Mouse (Mus musculus): ENCODE results near the gene Sgsh. TPM values are rescaled to one million over a fixed set of nuclear protein-coding genes. Genes with fewer than 3 reads are reported as not detected.

Gene Sgsh
- polyA plus RNA-seq, 1 experiment from 2014 or later = 4.2 TPM

GRCm38 (mm10) chr11:119306762-119307657 is 48.3 kb downstream of the Sgsh start:
- Histone ChIP-seq H3K4me3 (ENCODE audit: low read depth, low read length) (no peak overlapping the region), H3K27ac (ENCODE audit: low read depth) (no peak overlapping the region), H3K9me3 (ENCODE audit: low read length) (no peaks in the 10 kb centered on the region), H3K4me1 (ENCODE audit: insufficient read depth) (no peaks in the 10 kb centered on the region), H3K9ac (replicated peaks) (no peak overlapping the region), H3K36me3 (replicated peaks; ENCODE audit: insufficient read depth, low read length) (no peaks in the 10 kb centered on the region), H3K27me3 (ENCODE audit: insufficient read depth, low read length) (no peaks in the 10 kb centered on the region), H3K4me2 (ENCODE audit: low read depth, low read length) (no peak overlapping the region)
- TF ChIP-seq EP300 (IDR thresholded peaks at IDR 0.05; ENCODE audit: low read depth) (no peak), CTCF (IDR thresholded peaks at IDR 0.05; ENCODE audit: low read depth) (no peak)
- WGBS (ENCODE audit: insufficient replicate concordance) = 57% methylated on average over 13 of the region's 13 CpGs
- DNase-seq (no peak), ATAC-seq (no peak)

GRCm38 (mm10) chr11:119304904-119305712 is 50.2 kb downstream of the Sgsh start:
- ATAC-seq (peak; percentile 49; the same call in 1 of the 2 replicates), DNase-seq (peak; percentile 54)
- peaks cover 5% of the 10 kb centered on the region for H3K4me1 ChIP-seq (ENCODE audit: insufficient read depth)
- no peaks in the 10 kb centered on the region for H3K9me3 ChIP-seq (ENCODE audit: low read length)
- H3K9ac ChIP-seq (replicated peaks) = no peak overlapping the region
- H3K27ac ChIP-seq (ENCODE audit: low read depth) = no peak overlapping the region
- 46% methylated on average over 16 of the region's 16 CpGs for whole genome bisulfite sequencing (ENCODE audit: insufficient replicate concordance)
- no peaks in the 10 kb centered on the region for H3K36me3 ChIP-seq (replicated peaks; ENCODE audit: insufficient read depth, low read length)
- no peaks in the 10 kb centered on the region for H3K27me3 ChIP-seq (ENCODE audit: insufficient read depth, low read length)
- H3K4me2 ChIP-seq (ENCODE audit: low read depth, low read length) = no peak overlapping the region
- TF ChIP-seq EP300 (IDR thresholded peaks at IDR 0.05; ENCODE audit: low read depth) = no peak
- TF ChIP-seq CTCF (IDR thresholded peaks at IDR 0.05; ENCODE audit: low read depth) = peak; percentile 79
- H3K4me3 ChIP-seq (ENCODE audit: low read depth, low read length) = no peak overlapping the region

GRCm38 (mm10) chr11:119300986-119301385 is 54.4 kb downstream of the Sgsh start:
- Histone ChIP-seq H3K9me3 (ENCODE audit: low read length) (no peaks in the 10 kb centered on the region), H3K36me3 (replicated peaks; ENCODE audit: insufficient read depth, low read length) (peaks cover 16% of the 10 kb centered on the region), H3K4me2 (ENCODE audit: low read depth, low read length) (peak overlapping the region; percentile 78; the same call in 1 of the 2 replicates), H3K9ac (replicated peaks) (peak overlapping the region; percentile 99), H3K4me3 (ENCODE audit: low read depth, low read length) (peak overlapping the region; percentile 97; the same call in 1 of the 2 replicates), H3K27me3 (ENCODE audit: insufficient read depth, low read length) (no peaks in the 10 kb centered on the region), H3K4me1 (ENCODE audit: insufficient read depth) (peaks cover 11% of the 10 kb centered on the region), H3K27ac (ENCODE audit: low read depth) (no peak overlapping the region)
- 21% methylated on average over 2 of the region's 2 CpGs for WGBS (ENCODE audit: insufficient replicate concordance)
- DNase-seq (no peak), ATAC-seq (no peak)
- TF ChIP-seq EP300 (IDR thresholded peaks at IDR 0.05; ENCODE audit: low read depth) = no peak
- TF ChIP-seq CTCF (IDR thresholded peaks at IDR 0.05; ENCODE audit: low read depth) = no peak

- ATAC-seq (peak; percentile 60), DNase-seq (no peak)
- Histone ChIP-seq H3K27me3 (ENCODE audit: insufficient read depth, low read length) (no peaks in the 10 kb centered on the region), H3K4me3 (ENCODE audit: low read depth, low read length) (peak overlapping the region; percentile 97), H3K9ac (replicated peaks) (peak overlapping the region; percentile 99), H3K4me2 (ENCODE audit: low read depth, low read length) (peak overlapping the region; percentile 78), H3K9me3 (ENCODE audit: low read length) (no peaks in the 10 kb centered on the region), H3K4me1 (ENCODE audit: insufficient read depth) (peaks cover 11% of the 10 kb centered on the region), H3K36me3 (replicated peaks; ENCODE audit: insufficient read depth, low read length) (peaks cover 22% of the 10 kb centered on the region), H3K27ac (ENCODE audit: low read depth) (no peak overlapping the region)
- no peak for TF ChIP-seq CTCF (IDR thresholded peaks at IDR 0.05; ENCODE audit: low read depth)
- WGBS (ENCODE audit: insufficient replicate concordance) = 2% methylated on average over 31 of the region's 31 CpGs
These were observed 54.9 kb downstream of the Sgsh start for GRCm38 (mm10) chr11:119300246-119300935.

- TF ChIP-seq EP300 (IDR thresholded peaks at IDR 0.05; ENCODE audit: low read depth) (peak; percentile 81), CTCF (IDR thresholded peaks at IDR 0.05; ENCODE audit: low read depth) (no peak)
- peaks cover 30% of the 10 kb centered on the region for H3K36me3 ChIP-seq (replicated peaks; ENCODE audit: insufficient read depth, low read length)
- no peaks in the 10 kb centered on the region for H3K9me3 ChIP-seq (ENCODE audit: low read length)
- WGBS (ENCODE audit: insufficient replicate concordance) = under 1% methylated on average over 80 of the region's 89 CpGs
- DNase-seq (peak; percentile 98), ATAC-seq (peak; percentile 98)
- no peaks in the 10 kb centered on the region for H3K27me3 ChIP-seq (ENCODE audit: insufficient read depth, low read length)
- H3K4me1 ChIP-seq (ENCODE audit: insufficient read depth) = peaks cover 11% of the 10 kb centered on the region
- peak within 1 kb of the TSS; percentile 90 for H3K27ac ChIP-seq (ENCODE audit: low read depth)
- H3K4me3 ChIP-seq (ENCODE audit: low read depth, low read length) = peak within 1 kb of the TSS; percentile 97
- H3K4me2 ChIP-seq (ENCODE audit: low read depth, low read length) = peak within 1 kb of the TSS; percentile 78
- peak within 1 kb of the TSS; percentile 99 for H3K9ac ChIP-seq (replicated peaks)
These were observed 55.7 kb downstream of the Sgsh start, which contains the start of gene Eif4a3 for GRCm38 (mm10) chr11:119299391-119300245. TSS of gene Eif4a3 (minus strand) at chr11:119300089.
